Mouse (Mus musculus) layer of hippocampus, adult 2 months (tissue): ENCODE measurements around the gene Npl. TPM values are rescaled to one million over a fixed set of nuclear protein-coding genes. Genes with fewer than 3 reads are reported as not detected.

Source experiments
- DNase-seq, 2 experiments: peaks; one replicate each; pipeline ENCODE4 v3.0.0; 2022; ENCODE audit warnings: low spot score in 2 of 2
- H3K27ac ChIP-seq: fragments of 200-600 bp; 2 replicates; pipeline ENCODE4 v1.8.1; 2022
- H3K4me3 ChIP-seq: fragments of 200-600 bp; 2 replicates; pipeline ENCODE4 v1.8.1; 2022; ENCODE audit warnings: mild to moderate bottlenecking
- CTCF ChIP-seq: fragments of 200-600 bp; conservative IDR thresholded peaks from 2 replicates; pipeline ENCODE4 v1.8.1; 2022; ENCODE audit warnings: antibody characterized with exemption, mild to moderate bottlenecking, moderate library complexity
- long read RNA-seq, 2 experiments: library from polyadenylated mRNA; stranded (forward); transcript quantifications; one replicate each; pipeline ENCODE4 v2.0.0; 2021; ENCODE audit warnings: borderline mapping rate in 2 of 2
- total RNA-seq, 2 experiments: library from RNA; stranded (reverse); gene quantifications; 2 replicates each; pipeline ENCODE4 v1.2.3; 2021

Npl gene
- 1 to 10 TPM; 4.2 to 4.9 TPM for total RNA-seq
- long read RNA-seq, experiment 1, partial matches to known transcripts: 0 of 3 reads
- long read RNA-seq, experiment 1, other reads (novel, unspliced or antisense): 2 of 3 reads
- long read RNA-seq, experiment 2, partial matches to known transcripts: 0 of 4 reads
- long read RNA-seq, experiment 2, other reads (novel, unspliced or antisense): 1 of 4 reads

DNA sequence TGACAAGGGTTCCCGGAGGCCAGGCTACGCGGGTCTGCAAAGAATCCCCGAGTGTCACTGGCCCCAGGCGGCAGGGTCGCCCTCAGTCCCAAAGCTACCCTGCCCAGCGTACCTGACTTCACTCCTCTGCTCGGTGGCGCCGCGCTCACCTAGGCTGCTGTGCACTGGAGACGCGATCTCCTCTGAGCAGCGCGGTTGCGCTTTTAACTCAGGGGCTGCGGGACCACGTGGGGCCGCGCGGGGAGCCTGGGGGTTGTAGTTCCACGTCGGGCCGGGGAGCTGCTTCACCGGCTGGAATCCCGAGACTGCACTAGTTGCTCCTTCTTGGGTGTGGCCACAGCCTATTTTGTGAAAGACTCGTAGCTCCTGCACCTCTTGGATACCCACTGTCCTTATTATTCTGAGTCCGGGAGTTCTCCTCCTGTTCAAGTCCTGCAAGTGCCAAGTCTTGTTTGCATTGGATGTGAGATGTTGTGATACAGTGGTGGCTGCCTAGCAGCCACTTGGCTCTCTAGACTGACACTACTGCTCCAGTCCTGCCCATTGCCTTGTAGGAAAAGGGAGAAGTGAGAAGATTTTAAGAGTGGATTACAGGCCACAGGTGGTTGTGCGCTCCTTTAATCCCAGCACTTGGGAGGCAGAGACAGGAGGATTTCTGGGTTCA is at the start of gene Npl:
TSS of gene Npl (minus strand) at position 510 of the 664 bp plus-strand sequence.
- Histone ChIP-seq H3K27ac (peak within 1 kb of the TSS; percentile 82), H3K4me3 (peak within 1 kb of the TSS; percentile 95)
- peak; percentile 63 for TF ChIP-seq CTCF
- DNase-seq: peak; percentile 76 to 79

GRCm38 (mm10) chr1:153599302-153600045 is 49.6 kb upstream of the Npl start:
- TF ChIP-seq CTCF: no peak
- Histone ChIP-seq H3K4me3 (no peak overlapping the region), H3K27ac (no peak overlapping the region)
- no peak for DNase-seq

GRCm38 (mm10) chr1:153598773-153599172 is 48.9 kb upstream of the Npl start:
- Histone ChIP-seq H3K27ac (no peak overlapping the region), H3K4me3 (no peak overlapping the region)
- no peak for TF ChIP-seq CTCF
- no peak for DNase-seq

DNA sequence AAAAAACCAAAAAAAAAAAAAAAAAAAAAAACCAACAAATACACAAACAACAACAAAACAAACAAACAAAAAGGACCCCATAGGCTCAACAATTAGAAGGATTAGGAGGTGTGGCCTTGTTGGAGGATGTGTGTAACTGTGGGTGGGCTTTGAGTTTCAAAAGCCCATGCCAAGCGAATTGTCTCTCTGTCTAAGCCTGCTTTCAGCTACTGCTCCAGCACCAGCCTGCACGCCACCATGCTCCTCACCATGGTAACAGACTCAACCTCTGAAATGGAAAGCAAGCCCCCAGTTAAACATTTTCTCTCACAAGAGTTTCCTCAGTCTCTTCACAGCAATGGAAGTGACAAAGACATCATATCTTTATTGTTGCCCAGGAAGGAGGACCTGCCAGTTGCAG is 43.8 kb upstream of the Npl start:
- no peak for DNase-seq
- Histone ChIP-seq H3K4me3 (no peak overlapping the region), H3K27ac (no peak overlapping the region)
- TF ChIP-seq CTCF: no peak

DNA sequence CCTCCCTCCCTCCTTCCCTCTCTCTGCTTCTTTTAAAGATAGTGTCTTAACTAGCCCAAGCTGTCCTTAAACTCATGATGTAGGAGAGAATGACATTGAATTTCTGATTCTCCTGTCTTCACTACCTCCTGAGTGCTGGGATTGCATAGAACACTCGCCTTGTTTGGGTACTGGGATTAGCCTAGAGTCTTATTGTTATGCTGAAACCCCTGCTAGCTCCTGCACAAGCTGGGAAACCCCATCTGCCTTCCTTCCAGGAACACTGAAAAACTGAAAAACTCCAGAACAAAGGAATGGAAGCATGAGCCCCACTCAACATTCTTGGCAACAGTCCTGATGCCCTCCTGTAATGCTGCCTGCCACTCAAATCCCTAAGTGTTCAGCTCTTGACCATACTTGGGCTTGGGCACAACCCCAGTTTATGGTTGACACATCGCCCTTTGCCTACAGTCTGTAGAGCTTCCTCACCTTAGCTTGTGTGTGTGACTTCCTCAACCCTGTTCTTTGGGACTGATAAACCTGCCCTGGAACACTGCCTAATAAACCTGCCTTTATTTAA is 40.4 kb upstream of the Npl start:
- TF ChIP-seq CTCF: no peak
- Histone ChIP-seq H3K27ac (no peak overlapping the region), H3K4me3 (no peak overlapping the region)
- DNase-seq: no peak

GRCm38 (mm10) chr1:153587956-153588355 is 38.1 kb upstream of the Npl start:
- peak; percentile 17 to 57 for DNase-seq
- no peak for TF ChIP-seq CTCF
- Histone ChIP-seq H3K27ac (no peak overlapping the region), H3K4me3 (no peak overlapping the region)

- no peak for TF ChIP-seq CTCF
- no peak for DNase-seq
- H3K27ac ChIP-seq: no peak overlapping the region
- H3K4me3 ChIP-seq: no peak overlapping the region
Observed at GRCm38 (mm10) chr1:153586826-153587225, 37.0 kb upstream of the Npl start.

DNA sequence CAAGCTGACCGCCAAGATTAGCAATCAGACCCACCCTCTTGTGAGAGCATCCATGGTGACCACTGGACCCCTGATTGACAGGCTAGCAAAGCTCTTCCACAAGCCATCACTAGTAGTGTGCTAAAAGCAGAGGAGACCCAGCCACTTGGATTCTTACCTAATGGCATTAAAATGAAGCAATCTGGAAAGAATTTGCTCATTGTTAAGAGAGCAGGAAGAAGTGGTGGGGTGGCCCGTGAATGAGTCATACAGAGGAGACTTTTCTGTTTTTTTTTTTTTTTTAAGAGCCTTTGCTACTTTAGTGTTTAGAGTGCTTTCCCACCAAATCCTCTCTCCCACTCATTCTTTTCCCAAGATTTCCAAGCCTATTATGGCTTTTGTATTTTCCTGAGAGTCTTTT is 35.9 kb upstream of the Npl start:
- TF ChIP-seq CTCF: no peak
- DNase-seq: no peak
- Histone ChIP-seq H3K27ac (no peak overlapping the region), H3K4me3 (no peak overlapping the region)

DNA sequence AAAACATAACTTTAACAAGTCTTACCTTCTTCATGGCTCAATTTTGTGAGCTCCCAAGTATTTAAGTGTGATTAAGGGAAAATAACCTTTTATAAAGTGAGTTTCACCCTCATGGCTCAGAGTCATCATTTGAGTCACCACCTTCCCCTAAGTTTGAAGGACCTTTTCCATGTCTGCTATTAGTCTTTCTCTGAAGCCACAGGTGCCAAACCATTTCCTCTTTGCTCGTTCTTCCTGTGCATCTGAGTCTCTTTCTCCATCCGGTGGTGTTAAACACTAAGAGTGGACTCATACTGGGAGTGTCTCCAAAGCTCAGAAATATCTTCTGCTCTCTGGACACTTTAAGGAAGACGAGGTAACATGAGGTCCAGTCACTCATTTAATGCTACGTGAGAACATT is 33.3 kb upstream of the Npl start:
- TF ChIP-seq CTCF: no peak
- Histone ChIP-seq H3K4me3 (no peak overlapping the region), H3K27ac (no peak overlapping the region)
- no peak for DNase-seq

DNA sequence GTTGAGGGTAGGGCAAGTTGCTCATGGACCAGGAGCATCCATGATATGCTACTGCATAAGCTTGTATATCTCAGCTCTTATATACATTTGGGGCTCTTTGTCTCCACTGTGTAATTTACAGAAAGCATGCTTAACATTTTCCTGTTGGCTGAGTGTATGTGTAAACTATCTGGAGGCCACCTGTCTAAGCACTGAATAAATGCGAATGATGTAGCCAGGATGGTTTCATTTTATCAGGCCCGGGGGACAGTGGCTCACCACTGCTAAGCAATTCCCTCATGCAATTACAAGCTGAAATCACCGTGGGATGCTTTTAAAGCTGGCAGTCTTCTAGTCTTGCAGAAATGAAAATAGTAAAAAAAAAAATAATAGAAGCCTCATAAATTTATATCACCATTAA is 24.9 kb upstream of the Npl start:
- Histone ChIP-seq H3K27ac (no peak overlapping the region), H3K4me3 (no peak overlapping the region)
- DNase-seq: no peak
- TF ChIP-seq CTCF: no peak

GRCm38 (mm10) chr1:153572271-153573043 is 22.6 kb upstream of the Npl start:
- no peak overlapping the region for H3K4me3 ChIP-seq
- DNase-seq: no peak
- no peak overlapping the region for H3K27ac ChIP-seq
- no peak for TF ChIP-seq CTCF

- no peak overlapping the region for H3K4me3 ChIP-seq
- no peak for DNase-seq
- no peak overlapping the region for H3K27ac ChIP-seq
- TF ChIP-seq CTCF: no peak
Observed at GRCm38 (mm10) chr1:153565701-153566100, 15.9 kb upstream of the Npl start.

GRCm38 (mm10) chr1:153564701-153565100 is 14.9 kb upstream of the Npl start:
- no peak for DNase-seq
- no peak overlapping the region for H3K4me3 ChIP-seq
- H3K27ac ChIP-seq: no peak overlapping the region
- no peak for TF ChIP-seq CTCF
